Mouse (Mus musculus): ENCODE results near the gene Zfp644. TPM values are rescaled to one million over a fixed set of nuclear protein-coding genes. Genes with fewer than 3 reads are reported as not detected.

Gene Zfp644
- 16.5 and 16.7 TPM in 2 replicates for polyA plus RNA-seq (2015; fragmentation: Nextera tagmentation; extraction: Ambion mirVana)

GRCm38 (mm10) chr5:106696396-106697337 lies at the start of gene Zfp644:
Zfp644 (minus strand) TSS chr5:106697287.
- peak; percentile 89 for ATAC-seq (ENCODE audit: insufficient read depth)
- H3K9me3 ChIP-seq (replicated peaks) = no peaks in the 10 kb centered on the region
- no peaks in the 10 kb centered on the region for H3K27me3 ChIP-seq
- peaks cover 13% of the 10 kb centered on the region for H3K36me3 ChIP-seq (replicated peaks)
- H3K27ac ChIP-seq (replicated peaks) = peak within 1 kb of the TSS; percentile 96
- H3K9ac ChIP-seq = peak within 1 kb of the TSS; percentile 99
- H3K4me3 ChIP-seq (replicated peaks) = peak within 1 kb of the TSS; percentile 98
- peaks cover 42% of the 10 kb centered on the region for H3K4me1 ChIP-seq (replicated peaks)
- WGBS (ENCODE audit: insufficient replicate concordance) = 2% methylated on average over 71 of the region's 71 CpGs
- peak within 1 kb of the TSS; percentile 80 for H3K4me2 ChIP-seq

GRCm38 (mm10) chr5:106739716-106740115 lies 42.6 kb upstream of the Zfp644 start:
- 46% methylated on average over 6 of the region's 6 CpGs for WGBS (ENCODE audit: insufficient replicate concordance)

DNA sequence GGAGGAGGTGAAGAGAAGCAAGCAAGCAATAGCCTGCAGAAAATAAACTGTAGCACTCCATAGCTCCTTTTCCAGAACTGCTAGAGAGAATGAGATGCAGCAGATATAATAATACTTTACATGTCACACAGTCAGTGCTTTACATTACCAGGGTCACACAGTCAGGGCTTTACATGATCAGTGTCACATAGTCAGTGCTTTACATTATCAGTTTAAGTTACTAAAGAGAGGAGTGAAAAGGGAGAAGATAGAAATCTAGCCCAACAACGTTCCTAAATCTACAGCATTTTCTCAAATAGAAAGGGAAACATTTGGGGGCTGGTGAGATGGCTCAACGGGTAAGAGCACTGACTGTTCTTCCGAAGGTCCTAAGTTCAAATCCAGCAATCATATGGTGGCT lies 26.4 kb upstream of the Zfp644 start:
- Histone ChIP-seq H3K27me3 (no peaks in the 10 kb centered on the region), H3K27ac (replicated peaks) (no peak overlapping the region), H3K36me3 (replicated peaks) (no peaks in the 10 kb centered on the region), H3K9me3 (replicated peaks) (no peaks in the 10 kb centered on the region), H3K4me1 (replicated peaks) (no peaks in the 10 kb centered on the region), H3K4me3 (replicated peaks) (no peak overlapping the region), H3K4me2 (no peak overlapping the region), H3K9ac (no peak overlapping the region)
- 75% methylated on average over 3 of the region's 3 CpGs for WGBS (ENCODE audit: insufficient replicate concordance)
- ATAC-seq (ENCODE audit: insufficient read depth) = no peak

More at GRCm38 (mm10) chr5:106739716-106740115, 42.6 kb upstream of the Zfp644 start:
- no peak overlapping the region for H3K4me2 ChIP-seq
- H3K27me3 ChIP-seq = no peaks in the 10 kb centered on the region; the same call in 1 of the 2 replicates
- H3K9me3 ChIP-seq (replicated peaks) = no peaks in the 10 kb centered on the region
- H3K36me3 ChIP-seq (replicated peaks) = no peaks in the 10 kb centered on the region
- no peak for ATAC-seq (ENCODE audit: insufficient read depth)
- H3K9ac ChIP-seq = no peak overlapping the region
- no peaks in the 10 kb centered on the region for H3K4me1 ChIP-seq (replicated peaks)
- no peak overlapping the region for H3K27ac ChIP-seq (replicated peaks)
- H3K4me3 ChIP-seq (replicated peaks) = no peak overlapping the region

GRCm38 (mm10) chr5:106722771-106723170 lies 25.7 kb upstream of the Zfp644 start:
- H3K4me2 ChIP-seq = no peak overlapping the region
- H3K27ac ChIP-seq (replicated peaks) = no peak overlapping the region
- H3K4me1 ChIP-seq (replicated peaks) = no peaks in the 10 kb centered on the region
- H3K9me3 ChIP-seq (replicated peaks) = no peaks in the 10 kb centered on the region
- no peak overlapping the region for H3K9ac ChIP-seq
- ATAC-seq (ENCODE audit: insufficient read depth) = no peak
- WGBS (ENCODE audit: insufficient replicate concordance) = 45% methylated on average over 5 of the region's 5 CpGs
- H3K36me3 ChIP-seq (replicated peaks) = no peaks in the 10 kb centered on the region
- H3K27me3 ChIP-seq = no peaks in the 10 kb centered on the region
- no peak overlapping the region for H3K4me3 ChIP-seq (replicated peaks)

- peak overlapping the region; percentile 87; the same call in 1 of the 2 replicates for H3K27ac ChIP-seq (replicated peaks)
- H3K27me3 ChIP-seq = no peaks in the 10 kb centered on the region
- ATAC-seq (ENCODE audit: insufficient read depth) = no peak
- no peak overlapping the region for H3K4me2 ChIP-seq
- no peak overlapping the region for H3K4me3 ChIP-seq (replicated peaks)
- H3K36me3 ChIP-seq (replicated peaks) = no peaks in the 10 kb centered on the region
- 66% methylated on average over 3 of the region's 3 CpGs for WGBS (ENCODE audit: insufficient replicate concordance)
- H3K9ac ChIP-seq = no peak overlapping the region
- no peaks in the 10 kb centered on the region for H3K9me3 ChIP-seq (replicated peaks)
- H3K4me1 ChIP-seq (replicated peaks) = peaks cover 63% of the 10 kb centered on the region
Observed at GRCm38 (mm10) chr5:106711870-106712277, 14.8 kb upstream of the Zfp644 start.

DNA sequence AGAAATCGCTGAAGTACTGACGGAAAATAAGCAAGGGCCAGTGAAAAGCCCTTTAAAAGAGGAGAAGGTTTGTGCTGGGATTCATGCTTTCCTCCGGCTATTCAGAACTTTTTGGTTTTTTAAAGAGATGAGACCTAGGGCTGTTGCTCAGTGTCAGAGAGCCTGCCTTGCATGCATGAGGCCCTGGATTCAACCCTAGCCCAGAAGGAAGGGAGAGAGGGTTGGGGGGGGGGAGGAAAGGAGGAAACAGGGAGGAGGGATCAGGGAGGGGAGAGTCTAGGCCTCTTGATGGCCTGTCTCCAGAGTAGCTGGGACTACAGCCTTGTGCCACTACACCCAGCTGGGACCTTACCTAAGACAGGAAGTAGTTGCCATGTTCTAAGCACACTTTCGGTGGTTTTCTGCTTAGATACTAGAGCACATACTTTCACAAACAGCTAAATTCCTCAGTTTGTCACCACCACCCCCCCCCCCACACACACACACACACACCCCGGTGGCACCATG lies 14.2 kb upstream of the Zfp644 start:
- peak overlapping the region; percentile 87 for H3K27ac ChIP-seq (replicated peaks)
- peak overlapping the region; percentile 61 for H3K4me2 ChIP-seq
- no peaks in the 10 kb centered on the region for H3K27me3 ChIP-seq
- peak overlapping the region; percentile 27; the same call in 1 of the 2 replicates for H3K9ac ChIP-seq
- no peak overlapping the region for H3K4me3 ChIP-seq (replicated peaks)
- no peak for ATAC-seq (ENCODE audit: insufficient read depth)
- no peaks in the 10 kb centered on the region for H3K9me3 ChIP-seq (replicated peaks)
- H3K4me1 ChIP-seq (replicated peaks) = peaks cover 69% of the 10 kb centered on the region
- H3K36me3 ChIP-seq (replicated peaks) = no peaks in the 10 kb centered on the region
- 66% methylated on average over 5 of the region's 5 CpGs for WGBS (ENCODE audit: insufficient replicate concordance)

DNA sequence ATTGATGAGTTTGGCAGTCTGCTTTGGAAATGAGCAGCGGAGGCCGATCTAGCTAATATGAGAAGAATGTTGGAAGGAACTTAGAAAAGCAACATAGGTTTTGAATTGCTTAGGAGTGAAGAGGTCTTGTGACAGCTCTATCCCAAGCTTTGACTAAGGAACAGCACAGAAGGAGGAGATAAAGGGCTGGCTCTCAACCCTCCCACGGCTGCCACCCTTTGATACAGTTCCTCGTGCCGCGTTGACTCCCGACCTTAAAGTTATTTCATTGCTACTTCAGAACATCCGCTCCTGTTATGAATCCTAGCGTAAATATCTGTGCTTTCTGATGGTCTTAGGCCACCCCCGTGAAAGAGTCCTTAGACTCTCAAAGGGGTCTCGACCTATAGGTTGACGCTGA lies 13.5 kb upstream of the Zfp644 start:
- WGBS (ENCODE audit: insufficient replicate concordance) = 36% methylated on average over 12 of the region's 12 CpGs
- Histone ChIP-seq H3K9ac (peak overlapping the region; percentile 27; the same call in 1 of the 2 replicates), H3K27ac (replicated peaks) (peak overlapping the region; percentile 87), H3K4me3 (replicated peaks) (peak overlapping the region; percentile 4; the same call in 1 of the 2 replicates), H3K36me3 (replicated peaks) (no peaks in the 10 kb centered on the region), H3K4me1 (replicated peaks) (peaks cover 76% of the 10 kb centered on the region), H3K27me3 (no peaks in the 10 kb centered on the region), H3K4me2 (peak overlapping the region; percentile 61), H3K9me3 (replicated peaks) (no peaks in the 10 kb centered on the region)
- ATAC-seq (ENCODE audit: insufficient read depth) = peak; percentile 79

- no peaks in the 10 kb centered on the region for H3K27me3 ChIP-seq
- no peaks in the 10 kb centered on the region for H3K36me3 ChIP-seq (replicated peaks)
- peak overlapping the region; percentile 50 for H3K4me3 ChIP-seq (replicated peaks)
- peak; percentile 74 for ATAC-seq (ENCODE audit: insufficient read depth)
- peak overlapping the region; percentile 59 for H3K9ac ChIP-seq
- peaks cover 81% of the 10 kb centered on the region for H3K4me1 ChIP-seq (replicated peaks)
- WGBS (ENCODE audit: insufficient replicate concordance) = 6% methylated on average over 2 of the region's 2 CpGs
- peak overlapping the region; percentile 84 for H3K4me2 ChIP-seq
- peak overlapping the region; percentile 94 for H3K27ac ChIP-seq (replicated peaks)
- H3K9me3 ChIP-seq (replicated peaks) = no peaks in the 10 kb centered on the region
Observed at GRCm38 (mm10) chr5:106710085-106710409, 13.0 kb upstream of the Zfp644 start.

DNA sequence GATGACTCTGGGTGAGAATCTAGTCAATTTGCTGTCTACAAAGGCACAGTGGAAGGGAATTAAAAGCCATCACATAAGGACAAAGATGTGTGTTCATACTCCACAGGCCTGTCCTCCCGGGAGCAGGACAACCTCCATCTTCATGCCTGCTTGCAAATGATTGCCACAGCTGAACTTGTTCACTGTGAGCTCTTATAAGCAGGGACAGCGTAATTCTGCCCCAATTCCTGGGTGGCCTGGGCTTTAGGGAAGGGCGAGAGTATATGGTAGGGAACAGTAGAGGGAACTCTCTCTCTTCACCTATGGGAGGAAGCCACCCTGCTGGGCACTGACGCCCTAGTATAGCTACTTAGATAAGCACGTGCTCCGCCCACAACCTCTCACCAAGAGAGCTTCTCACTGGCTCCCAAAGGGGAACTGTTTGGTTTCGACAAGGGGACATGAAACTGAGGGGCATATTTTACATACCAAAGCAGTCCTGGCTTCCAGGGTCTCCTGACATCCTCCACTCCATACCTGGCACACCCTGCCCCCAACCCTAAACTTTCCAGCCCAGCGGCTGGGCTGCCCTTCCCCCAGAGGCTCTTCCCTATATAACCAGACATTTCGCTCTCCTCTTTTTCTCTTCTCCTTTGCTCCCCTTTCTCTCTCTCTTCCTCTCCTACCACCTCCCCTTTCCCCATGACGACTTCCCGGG lies 12.4 kb upstream of the Zfp644 start:
- WGBS (ENCODE audit: insufficient replicate concordance) = 17% methylated on average over 11 of the region's 11 CpGs
- H3K4me1 ChIP-seq (replicated peaks) = peaks cover 86% of the 10 kb centered on the region
- H3K9ac ChIP-seq = peak overlapping the region; percentile 59
- no peaks in the 10 kb centered on the region for H3K27me3 ChIP-seq
- peak overlapping the region; percentile 84 for H3K4me2 ChIP-seq
- H3K9me3 ChIP-seq (replicated peaks) = no peaks in the 10 kb centered on the region
- peak overlapping the region; percentile 50 for H3K4me3 ChIP-seq (replicated peaks)
- H3K36me3 ChIP-seq (replicated peaks) = no peaks in the 10 kb centered on the region
- peak; percentile 89 for ATAC-seq (ENCODE audit: insufficient read depth)
- peak overlapping the region; percentile 94 for H3K27ac ChIP-seq (replicated peaks)

DNA sequence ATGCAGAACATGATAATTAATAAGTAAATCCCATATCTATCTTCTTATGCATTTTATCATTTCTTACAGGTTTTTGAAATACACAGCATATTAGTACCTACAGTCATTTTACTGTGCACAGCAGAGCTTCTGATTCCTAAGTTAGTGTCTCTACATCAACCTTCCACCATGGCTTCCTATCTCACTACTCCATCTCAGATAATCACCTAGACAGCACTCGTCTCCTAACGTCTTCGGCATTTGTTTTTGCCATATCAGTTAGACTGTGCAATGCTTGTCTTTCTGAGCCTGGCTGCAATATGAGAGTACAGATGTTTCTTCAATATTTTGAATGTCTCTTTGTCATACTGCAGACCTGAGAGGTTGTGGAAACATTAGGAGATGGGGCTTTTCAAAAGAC lies 9.3 kb upstream of the Zfp644 start:
- WGBS (ENCODE audit: insufficient replicate concordance) = 35% methylated on average over 3 of the region's 3 CpGs
- Histone ChIP-seq H3K9ac (no peak overlapping the region), H3K36me3 (replicated peaks) (no peaks in the 10 kb centered on the region), H3K27ac (replicated peaks) (peak overlapping the region; percentile 88), H3K4me1 (replicated peaks) (peaks cover 73% of the 10 kb centered on the region), H3K4me2 (no peak overlapping the region), H3K4me3 (replicated peaks) (no peak overlapping the region), H3K9me3 (replicated peaks) (no peaks in the 10 kb centered on the region), H3K27me3 (no peaks in the 10 kb centered on the region)
- ATAC-seq (ENCODE audit: insufficient read depth) = no peak

GRCm38 (mm10) chr5:106705162-106705561 lies 8.1 kb upstream of the Zfp644 start:
- H3K4me2 ChIP-seq = peak overlapping the region; percentile 58
- peak overlapping the region; percentile 27; the same call in 1 of the 2 replicates for H3K4me3 ChIP-seq (replicated peaks)
- H3K27ac ChIP-seq (replicated peaks) = peak overlapping the region; percentile 88
- peaks cover 62% of the 10 kb centered on the region for H3K4me1 ChIP-seq (replicated peaks)
- H3K36me3 ChIP-seq (replicated peaks) = no peaks in the 10 kb centered on the region
- ATAC-seq (ENCODE audit: insufficient read depth) = peak; percentile 72
- H3K9ac ChIP-seq = peak overlapping the region; percentile 1; the same call in 1 of the 2 replicates
- WGBS (ENCODE audit: insufficient replicate concordance) = 12% methylated on average over 5 of the region's 5 CpGs
- H3K27me3 ChIP-seq = no peaks in the 10 kb centered on the region
- H3K9me3 ChIP-seq (replicated peaks) = no peaks in the 10 kb centered on the region
